Mouse (Mus musculus): ENCODE measurements at regions not wholly inside any gene's neighbourhood (a gene's known extent, or its start where the extent isn't known, plus 50 kb on each side); places are given as distances from the start of the nearest gene placed in this dataset.
A peak's percentile ranks its signal among the peaks of the same experiment; 100 is the strongest.

- Histone ChIP-seq H3K27ac (replicated peaks) (no peak overlapping the region), H3K27me3 (replicated peaks) (no peaks in the 10 kb centered on the region), H3K4me3 (replicated peaks) (no peak overlapping the region), H3K4me1 (no peaks in the 10 kb centered on the region), H3K4me2 (no peak overlapping the region), H3K36me3 (no peaks in the 10 kb centered on the region), H3K9ac (replicated peaks) (no peak overlapping the region), H3K9me3 (replicated peaks) (no peaks in the 10 kb centered on the region)
- 90% methylated on average over 17 of the region's 17 CpGs for WGBS
- ATAC-seq (ENCODE audit: low FRiP score), result no peak
Observed at GRCm38 (mm10) chr2:173930606-173931177, 145.4 kb upstream of the Stx16 start.

- Histone ChIP-seq H3K9ac (replicated peaks) (no peak overlapping the region), H3K4me3 (replicated peaks) (no peak overlapping the region), H3K4me2 (no peak overlapping the region), H3K27ac (replicated peaks) (no peak overlapping the region), H3K9me3 (replicated peaks) (no peaks in the 10 kb centered on the region), H3K36me3 (no peaks in the 10 kb centered on the region), H3K27me3 (replicated peaks) (no peaks in the 10 kb centered on the region), H3K4me1 (peaks cover 38% of the 10 kb centered on the region)
- 59% methylated on average over 5 of the region's 5 CpGs for WGBS
- no peak for ATAC-seq (ENCODE audit: low FRiP score)
Observed at GRCm38 (mm10) chr2:173935706-173936105, 140.4 kb upstream of the Stx16 start.

GRCm38 (mm10) chr2:173937531-173938439, 138.3 kb upstream of the Stx16 start:
- peak overlapping the region; percentile 56 for H3K27ac ChIP-seq (replicated peaks)
- 11% methylated on average over 18 of the region's 18 CpGs for WGBS

GRCm38 (mm10) chr2:173938440-173938787, 137.7 kb upstream of the Stx16 start:
- 20% methylated on average over 11 of the region's 11 CpGs for WGBS
- H3K4me1 ChIP-seq, result peaks cover 42% of the 10 kb centered on the region
- no peak overlapping the region for H3K4me3 ChIP-seq (replicated peaks)
- ATAC-seq (ENCODE audit: low FRiP score), result peak; percentile 45
- no peak overlapping the region for H3K9ac ChIP-seq (replicated peaks)
- no peaks in the 10 kb centered on the region for H3K27me3 ChIP-seq (replicated peaks)
- H3K27ac ChIP-seq (replicated peaks), result peak overlapping the region; percentile 56
- H3K9me3 ChIP-seq (replicated peaks), result no peaks in the 10 kb centered on the region
- peak overlapping the region; percentile 23; the same call in 1 of the 2 replicates for H3K4me2 ChIP-seq
- H3K36me3 ChIP-seq, result no peaks in the 10 kb centered on the region

More at GRCm38 (mm10) chr2:173937531-173938439, 138.3 kb upstream of the Stx16 start:
- Histone ChIP-seq H3K27me3 (replicated peaks) (no peaks in the 10 kb centered on the region), H3K4me2 (peak overlapping the region; percentile 23; the same call in 1 of the 2 replicates), H3K9ac (replicated peaks) (no peak overlapping the region), H3K9me3 (replicated peaks) (no peaks in the 10 kb centered on the region), H3K4me1 (peaks cover 42% of the 10 kb centered on the region), H3K4me3 (replicated peaks) (no peak overlapping the region), H3K36me3 (no peaks in the 10 kb centered on the region)
- ATAC-seq (ENCODE audit: low FRiP score), result peak; percentile 32

- 91% methylated on average over 5 of the region's 5 CpGs for WGBS
- Histone ChIP-seq H3K4me1 (peaks cover 7% of the 10 kb centered on the region), H3K4me2 (no peak overlapping the region), H3K27me3 (replicated peaks) (no peaks in the 10 kb centered on the region), H3K9ac (replicated peaks) (no peak overlapping the region), H3K27ac (replicated peaks) (no peak overlapping the region), H3K36me3 (no peaks in the 10 kb centered on the region; the same call in 1 of the 2 replicates), H3K4me3 (replicated peaks) (no peak overlapping the region), H3K9me3 (replicated peaks) (peaks cover 11% of the 10 kb centered on the region; the same call in 1 of the 2 replicates)
- ATAC-seq (ENCODE audit: low FRiP score), result no peak
Observed at GRCm38 (mm10) chr2:173945441-173945840, 130.7 kb upstream of the Stx16 start.

- Histone ChIP-seq H3K4me2 (no peak overlapping the region), H3K27me3 (replicated peaks) (no peaks in the 10 kb centered on the region), H3K27ac (replicated peaks) (no peak overlapping the region), H3K4me1 (no peaks in the 10 kb centered on the region), H3K4me3 (replicated peaks) (no peak overlapping the region), H3K36me3 (no peaks in the 10 kb centered on the region; the same call in 1 of the 2 replicates), H3K9me3 (replicated peaks) (peaks cover 11% of the 10 kb centered on the region; the same call in 1 of the 2 replicates), H3K9ac (replicated peaks) (no peak overlapping the region)
- no peak for ATAC-seq (ENCODE audit: low FRiP score)
- WGBS, result 89% methylated on average over 5 of the region's 5 CpGs
Observed at GRCm38 (mm10) chr2:173948586-173948985, 127.5 kb upstream of the Stx16 start.

GRCm38 (mm10) chr2:173950164-173950891, 125.8 kb upstream of the Stx16 start:
- Histone ChIP-seq H3K27me3 (replicated peaks) (no peaks in the 10 kb centered on the region), H3K4me2 (no peak overlapping the region), H3K9me3 (replicated peaks) (peaks cover 10% of the 10 kb centered on the region; the same call in 1 of the 2 replicates), H3K27ac (replicated peaks) (no peak overlapping the region), H3K36me3 (no peaks in the 10 kb centered on the region), H3K4me1 (no peaks in the 10 kb centered on the region), H3K4me3 (replicated peaks) (no peak overlapping the region), H3K9ac (replicated peaks) (no peak overlapping the region)
- no peak for ATAC-seq (ENCODE audit: low FRiP score)
- WGBS, result 38% methylated on average over 10 of the region's 10 CpGs

GRCm38 (mm10) chr2:173966111-173966510, 110.0 kb upstream of the Stx16 start:
- Histone ChIP-seq H3K9ac (replicated peaks) (no peak overlapping the region), H3K4me3 (replicated peaks) (no peak overlapping the region), H3K4me2 (no peak overlapping the region), H3K27ac (replicated peaks) (no peak overlapping the region), H3K36me3 (no peaks in the 10 kb centered on the region), H3K4me1 (no peaks in the 10 kb centered on the region), H3K27me3 (replicated peaks) (no peaks in the 10 kb centered on the region), H3K9me3 (replicated peaks) (no peaks in the 10 kb centered on the region)
- no peak for ATAC-seq (ENCODE audit: low FRiP score)
- 69% methylated on average over 5 of the region's 5 CpGs for WGBS

- ATAC-seq (ENCODE audit: low FRiP score), result no peak
- Histone ChIP-seq H3K9ac (replicated peaks) (no peak overlapping the region), H3K4me3 (replicated peaks) (no peak overlapping the region), H3K27me3 (replicated peaks) (no peaks in the 10 kb centered on the region), H3K4me1 (no peaks in the 10 kb centered on the region), H3K36me3 (no peaks in the 10 kb centered on the region), H3K4me2 (no peak overlapping the region), H3K9me3 (replicated peaks) (peaks cover 30% of the 10 kb centered on the region), H3K27ac (replicated peaks) (no peak overlapping the region)
- 68% methylated on average over 1 of the region's 1 CpGs for WGBS
Observed at GRCm38 (mm10) chr2:173970789-173971188, 105.3 kb upstream of the Stx16 start.

GRCm38 (mm10) chr2:173976314-173977053, 99.6 kb upstream of the Stx16 start:
- H3K9ac ChIP-seq (replicated peaks), result no peak overlapping the region
- ATAC-seq (ENCODE audit: low FRiP score), result no peak
- H3K27ac ChIP-seq (replicated peaks), result no peak overlapping the region
- no peaks in the 10 kb centered on the region for H3K27me3 ChIP-seq (replicated peaks)
- H3K4me1 ChIP-seq, result no peaks in the 10 kb centered on the region
- H3K4me2 ChIP-seq, result no peak overlapping the region
- H3K36me3 ChIP-seq, result no peaks in the 10 kb centered on the region
- H3K4me3 ChIP-seq (replicated peaks), result no peak overlapping the region
- peaks cover 30% of the 10 kb centered on the region for H3K9me3 ChIP-seq (replicated peaks)
- 25% methylated on average over 4 of the region's 4 CpGs for WGBS
